Mouse (Mus musculus) cortical plate, adult 2 months (tissue): ENCODE data around the gene Gtf2i.

Source experiments
- CTCF ChIP-seq: fragments of 200-500 bp; IDR thresholded peaks from 2 replicates; pipeline ENCODE4 v1.5.1; 2011; ENCODE audit warnings: mild to moderate bottlenecking, control low read depth, low read length; ENCODE audit not compliant: insufficient read depth; ENCODE audit errors: extremely low read depth
- POLR2A ChIP-seq: fragments of 200-500 bp; IDR thresholded peaks from 2 replicates; pipeline ENCODE4 v1.6.1; 2011; ENCODE audit warnings: mild to moderate bottlenecking, low read length, control low read depth; ENCODE audit not compliant: insufficient read depth; ENCODE audit errors: extremely low read depth

DNA sequence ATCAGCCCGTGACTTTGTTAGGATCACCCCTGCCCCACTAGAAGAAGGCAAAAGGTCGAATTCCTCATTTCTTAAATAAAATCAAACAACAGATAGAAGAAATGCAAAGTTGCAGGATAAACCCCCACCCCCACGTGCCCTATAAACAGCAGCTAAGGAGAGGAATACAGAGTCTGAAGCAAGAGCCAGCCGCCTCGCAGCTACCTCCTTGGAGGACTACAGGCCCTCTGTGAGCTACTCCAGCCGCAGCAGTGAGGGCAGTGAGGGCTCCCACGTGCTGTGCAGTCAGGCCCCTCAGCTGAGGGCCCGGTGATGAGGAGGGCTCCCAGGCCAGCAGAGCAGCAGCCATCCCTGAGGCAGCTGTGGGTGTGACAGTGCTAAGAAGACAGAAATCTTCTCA, 40.8 kb downstream of the Gtf2i start:
- TF ChIP-seq POLR2A (no peak), CTCF (no peak)
